Mouse (Mus musculus): ENCODE measurements at regions not wholly inside any gene's neighbourhood (a gene's known extent, or its start where the extent isn't known, plus 50 kb on each side); places are given as distances from the start of the nearest gene placed in this dataset.

- TF ChIP-seq CTCF (IDR thresholded peaks at IDR 0.05; ENCODE audit: low read depth, low read length) (no peak), POLR2A (IDR thresholded peaks at IDR 0.05; ENCODE audit: borderline replicate concordance, low read depth, low read length) (no peak)
These were observed 313.0 kb upstream of the 5930422O12Rik start for GRCm38 (mm10) chr8:33115271-33116236.

Data from bone marrow macrophage, adult 2 months (primary cell).